Mouse (Mus musculus) monocyte, adult 5-6 weeks (primary cell): ENCODE results near the gene Psmd6. TPM values are rescaled to one million over a fixed set of nuclear protein-coding genes. Genes with fewer than 3 reads are reported as not detected.

Source experiments
- ATAC-seq: fragments of 153-309, 156-312 bp; replicated peaks from 2 replicates; pipeline ENCODE4 v1.8.0; 2017; ENCODE audit warnings: mild to moderate bottlenecking; ENCODE audit not compliant: low TSS enrichment, insufficient number of reproducible peaks, severe bottlenecking, poor library complexity, low FRiP score
- total RNA-seq: library from RNA; stranded (forward); fragments of 200-1000, 200-491, 200-594 nt; gene quantifications from 3 replicates; pipeline ENCODE4 v1.2.3, GENCODE M21; 2017

Psmd6 gene
- total RNA-seq, 1 experiment from 2014 or later: 214 TPM

GRCm38 (mm10) chr14:14066241-14066640 is 54.5 kb downstream of the Psmd6 start:
- ATAC-seq: no peak

- ATAC-seq: no peak
These were observed 55.7 kb downstream of the Psmd6 start for GRCm38 (mm10) chr14:14065142-14065498.

DNA sequence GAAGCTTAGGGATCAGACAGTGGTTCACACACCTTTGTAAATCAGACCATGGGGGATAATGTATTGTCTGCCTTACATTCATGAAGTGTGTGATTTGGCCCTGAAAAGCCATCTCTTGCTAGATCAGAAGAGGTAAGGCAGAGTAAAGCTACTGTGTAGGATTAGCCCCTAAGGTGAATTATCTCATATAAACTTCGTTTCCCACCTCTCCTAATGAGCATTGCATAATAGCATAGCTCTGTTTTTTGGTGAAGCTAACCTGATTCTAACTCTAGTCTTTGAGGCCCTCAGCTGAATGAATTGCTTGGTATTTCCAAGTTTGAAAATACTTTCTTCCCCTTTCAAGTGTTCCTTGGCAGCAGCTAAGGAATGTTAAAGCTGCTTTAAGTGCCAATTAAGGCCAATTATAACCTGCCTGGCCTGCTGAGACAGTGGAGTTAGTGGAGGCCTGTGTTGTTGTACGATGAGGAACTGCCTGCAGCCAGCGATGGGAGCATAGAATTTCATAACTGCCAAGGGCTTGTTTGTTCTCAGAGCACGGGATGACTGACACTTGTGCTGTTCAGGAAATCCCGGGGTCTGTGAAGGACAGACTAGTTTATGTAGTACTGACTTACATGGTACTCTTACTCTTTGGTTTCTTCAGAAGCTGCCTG is 56.2 kb downstream of the Psmd6 start:
- ATAC-seq: no peak

DNA sequence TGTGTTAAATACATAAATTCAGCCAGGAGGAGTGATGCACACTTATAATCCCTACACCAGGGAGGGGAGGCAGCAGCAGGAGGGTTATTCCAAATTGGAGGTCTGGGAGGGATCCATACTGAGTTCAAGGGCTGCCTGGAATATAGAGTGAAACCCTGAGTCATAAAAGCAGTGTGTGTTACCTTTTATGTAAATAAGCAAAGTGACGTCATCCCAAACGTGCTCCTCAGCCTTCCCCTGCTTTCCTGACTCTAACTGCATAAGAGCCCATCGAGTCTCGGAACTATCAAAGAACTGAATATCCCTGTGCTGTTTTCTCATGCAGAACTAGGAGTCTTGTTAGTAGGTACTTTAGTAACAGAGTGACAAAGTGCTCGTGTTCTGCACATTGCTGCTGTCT is 57.4 kb downstream of the Psmd6 start:
- ATAC-seq: no peak

DNA sequence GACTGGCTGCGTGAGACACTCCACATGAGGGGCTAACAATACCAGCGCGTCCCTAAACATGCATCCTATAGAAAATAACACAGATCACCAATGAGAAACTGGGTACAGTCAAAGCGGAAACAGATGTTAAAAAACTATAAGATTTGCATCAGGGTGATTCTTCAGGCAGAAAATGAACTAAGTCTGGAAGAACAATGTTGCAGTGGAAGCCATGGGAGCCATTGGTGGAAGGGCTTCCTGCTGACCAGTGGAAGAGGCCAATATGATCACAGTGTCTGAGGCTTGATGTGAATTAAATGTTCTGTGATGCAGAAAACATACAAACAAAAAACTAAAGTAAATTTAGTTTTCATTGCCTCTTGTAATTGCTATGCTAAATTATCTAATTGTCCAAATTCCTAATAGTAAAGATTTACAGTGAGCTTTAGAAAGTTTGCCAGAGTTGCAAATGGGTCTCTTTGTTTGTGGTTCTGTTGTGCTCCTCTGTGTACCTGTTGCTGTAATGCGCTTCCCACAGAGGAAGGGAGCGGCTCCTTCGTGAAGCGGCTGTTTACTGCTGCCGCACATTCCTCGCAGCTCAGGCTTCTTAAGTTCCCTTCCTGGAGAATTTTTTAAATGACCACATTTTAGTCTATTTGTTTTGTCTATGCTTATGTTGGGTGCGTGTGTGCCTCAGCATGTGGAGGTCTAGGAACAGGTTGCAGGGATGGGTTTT is 58.1 kb downstream of the Psmd6 start:
- ATAC-seq: no peak

Other genes starting within 250 kb of the Psmd6 start
- gene Gm281, start 206.5 kb downstream of the Psmd6 start, total RNA-seq: not detected in 3 replicates
- 19.9 to 58.0 TPM (median 36.9 TPM) in 3 replicates for gene Atxn7, start 159.5 kb downstream of the Psmd6 start, total RNA-seq
- 86.1 to 133 TPM (median 114 TPM) in 3 replicates for gene Thoc7, start 159.1 kb downstream of the Psmd6 start, total RNA-seq
- gene Olfr720, start 65.9 kb upstream of the Psmd6 start, total RNA-seq: 0.43 TPM in 1 of 3 replicates, not detected in the others
- gene Olfr31, start 201.8 kb upstream of the Psmd6 start, total RNA-seq: not detected in 3 replicates
- 2.8 to 16.0 TPM (median 8.4 TPM) in 3 replicates for gene Il3ra, start 225.3 kb upstream of the Psmd6 start, total RNA-seq